Mouse (Mus musculus): ENCODE measurements around the gene Klk4. TPM values are rescaled to one million over a fixed set of nuclear protein-coding genes. Genes with fewer than 3 reads are reported as not detected.

Gene Klk4
- polyA plus RNA-seq, 1 experiment from 2014 or later, result not detected

- H3K9ac ChIP-seq (replicated peaks; ENCODE audit: low read length), result no peak overlapping the region
- no peaks in the 10 kb centered on the region for H3K36me3 ChIP-seq (replicated peaks; ENCODE audit: control insufficient read depth, insufficient read depth, low read depth, low read length)
- H3K4me3 ChIP-seq (ENCODE audit: low read depth, low read length), result no peak overlapping the region
- no peak overlapping the region for H3K27ac ChIP-seq (replicated peaks; ENCODE audit: low read depth, low read length)
- H3K9me3 ChIP-seq (replicated peaks; ENCODE audit: control insufficient read depth, low read length), result no peaks in the 10 kb centered on the region
- H3K27me3 ChIP-seq (ENCODE audit: control insufficient read depth, insufficient read depth, low read length), result no peaks in the 10 kb centered on the region
- 83% methylated on average over 3 of the region's 3 CpGs for WGBS
- H3K4me1 ChIP-seq (ENCODE audit: control insufficient read depth, insufficient read depth, low read length), result no peaks in the 10 kb centered on the region
- DNase-seq (ENCODE audit: low spot score), result no peak
- no peak for ATAC-seq (replicated peaks; ENCODE audit: insufficient number of reproducible peaks, low FRiP score, low TSS enrichment, low read depth)
- H3K4me2 ChIP-seq (ENCODE audit: low read depth, low read length), result no peak overlapping the region
These were observed 39.6 kb downstream of the Klk4 start for GRCm38 (mm10) chr7:43920582-43920981.

- H3K4me2 ChIP-seq (ENCODE audit: low read depth, low read length), result no peak overlapping the region
- no peak overlapping the region for H3K9ac ChIP-seq (replicated peaks; ENCODE audit: low read length)
- WGBS, result 87% methylated on average over 6 of the region's 6 CpGs
- H3K9me3 ChIP-seq (replicated peaks; ENCODE audit: control insufficient read depth, low read length), result no peaks in the 10 kb centered on the region
- no peaks in the 10 kb centered on the region for H3K4me1 ChIP-seq (ENCODE audit: control insufficient read depth, insufficient read depth, low read length)
- no peak overlapping the region for H3K4me3 ChIP-seq (ENCODE audit: low read depth, low read length)
- no peaks in the 10 kb centered on the region for H3K36me3 ChIP-seq (replicated peaks; ENCODE audit: control insufficient read depth, insufficient read depth, low read depth, low read length)
- DNase-seq (ENCODE audit: low spot score) (no peak), ATAC-seq (replicated peaks; ENCODE audit: insufficient number of reproducible peaks, low FRiP score, low TSS enrichment, low read depth) (no peak)
- no peak overlapping the region for H3K27ac ChIP-seq (replicated peaks; ENCODE audit: low read depth, low read length)
- no peaks in the 10 kb centered on the region for H3K27me3 ChIP-seq (ENCODE audit: control insufficient read depth, insufficient read depth, low read length)
These were observed 40.1 kb downstream of the Klk4 start for GRCm38 (mm10) chr7:43921087-43921486.

GRCm38 (mm10) chr7:43921941-43922340, 41.0 kb downstream of the Klk4 start:
- H3K4me2 ChIP-seq (ENCODE audit: low read depth, low read length), result no peak overlapping the region
- DNase-seq (ENCODE audit: low spot score) (no peak), ATAC-seq (replicated peaks; ENCODE audit: insufficient number of reproducible peaks, low FRiP score, low TSS enrichment, low read depth) (no peak)
- no peak overlapping the region for H3K9ac ChIP-seq (replicated peaks; ENCODE audit: low read length)
- WGBS, result 81% methylated on average over 2 of the region's 2 CpGs
- no peak overlapping the region for H3K27ac ChIP-seq (replicated peaks; ENCODE audit: low read depth, low read length)
- no peaks in the 10 kb centered on the region for H3K4me1 ChIP-seq (ENCODE audit: control insufficient read depth, insufficient read depth, low read length)
- H3K36me3 ChIP-seq (replicated peaks; ENCODE audit: control insufficient read depth, insufficient read depth, low read depth, low read length), result no peaks in the 10 kb centered on the region
- no peaks in the 10 kb centered on the region for H3K9me3 ChIP-seq (replicated peaks; ENCODE audit: control insufficient read depth, low read length)
- H3K27me3 ChIP-seq (ENCODE audit: control insufficient read depth, insufficient read depth, low read length), result no peaks in the 10 kb centered on the region
- no peak overlapping the region for H3K4me3 ChIP-seq (ENCODE audit: low read depth, low read length)

GRCm38 (mm10) chr7:43925985-43926384, 45.0 kb downstream of the Klk4 start:
- WGBS, result 65% methylated on average over 5 of the region's 5 CpGs
- peak; percentile 36 for DNase-seq (ENCODE audit: low spot score)

GRCm38 (mm10) chr7:43928521-43928920, 47.6 kb downstream of the Klk4 start:
- Histone ChIP-seq H3K4me3 (ENCODE audit: low read depth, low read length) (no peak overlapping the region), H3K9ac (replicated peaks; ENCODE audit: low read length) (no peak overlapping the region), H3K4me2 (ENCODE audit: low read depth, low read length) (no peak overlapping the region), H3K27ac (replicated peaks; ENCODE audit: low read depth, low read length) (no peak overlapping the region), H3K36me3 (replicated peaks; ENCODE audit: control insufficient read depth, insufficient read depth, low read depth, low read length) (no peaks in the 10 kb centered on the region), H3K4me1 (ENCODE audit: control insufficient read depth, insufficient read depth, low read length) (no peaks in the 10 kb centered on the region), H3K27me3 (ENCODE audit: control insufficient read depth, insufficient read depth, low read length) (no peaks in the 10 kb centered on the region), H3K9me3 (replicated peaks; ENCODE audit: control insufficient read depth, low read length) (no peaks in the 10 kb centered on the region)
- WGBS, result 38% methylated on average over 4 of the region's 4 CpGs
- peak; percentile 21 for DNase-seq (ENCODE audit: low spot score)
- ATAC-seq (replicated peaks; ENCODE audit: insufficient number of reproducible peaks, low FRiP score, low TSS enrichment, low read depth), result 0 out of 2 replicates have a peak, but pooled peaks have one; percentile 29

More at GRCm38 (mm10) chr7:43925985-43926384, 45.0 kb downstream of the Klk4 start:
- H3K9me3 ChIP-seq (replicated peaks; ENCODE audit: control insufficient read depth, low read length), result no peaks in the 10 kb centered on the region
- no peaks in the 10 kb centered on the region for H3K27me3 ChIP-seq (ENCODE audit: control insufficient read depth, insufficient read depth, low read length)
- no peak overlapping the region for H3K27ac ChIP-seq (replicated peaks; ENCODE audit: low read depth, low read length)
- no peak overlapping the region for H3K4me2 ChIP-seq (ENCODE audit: low read depth, low read length)
- no peak for ATAC-seq (replicated peaks; ENCODE audit: insufficient number of reproducible peaks, low FRiP score, low TSS enrichment, low read depth)
- H3K4me3 ChIP-seq (ENCODE audit: low read depth, low read length), result no peak overlapping the region
- H3K9ac ChIP-seq (replicated peaks; ENCODE audit: low read length), result no peak overlapping the region
- H3K36me3 ChIP-seq (replicated peaks; ENCODE audit: control insufficient read depth, insufficient read depth, low read depth, low read length), result no peaks in the 10 kb centered on the region
- no peaks in the 10 kb centered on the region for H3K4me1 ChIP-seq (ENCODE audit: control insufficient read depth, insufficient read depth, low read length)

GRCm38 (mm10) chr7:43932337-43932736, 51.4 kb downstream of the Klk4 start:
- ATAC-seq (replicated peaks; ENCODE audit: insufficient number of reproducible peaks, low FRiP score, low TSS enrichment, low read depth) (no peak), DNase-seq (ENCODE audit: low spot score) (no peak)
- no peak overlapping the region for H3K4me2 ChIP-seq (ENCODE audit: low read depth, low read length)
- H3K9ac ChIP-seq (replicated peaks; ENCODE audit: low read length), result no peak overlapping the region
- H3K9me3 ChIP-seq (replicated peaks; ENCODE audit: control insufficient read depth, low read length), result no peaks in the 10 kb centered on the region
- H3K36me3 ChIP-seq (replicated peaks; ENCODE audit: control insufficient read depth, insufficient read depth, low read depth, low read length), result no peaks in the 10 kb centered on the region
- no peak overlapping the region for H3K27ac ChIP-seq (replicated peaks; ENCODE audit: low read depth, low read length)
- no peaks in the 10 kb centered on the region for H3K27me3 ChIP-seq (ENCODE audit: control insufficient read depth, insufficient read depth, low read length)
- WGBS, result 47% methylated on average over 4 of the region's 4 CpGs
- H3K4me3 ChIP-seq (ENCODE audit: low read depth, low read length), result no peak overlapping the region
- H3K4me1 ChIP-seq (ENCODE audit: control insufficient read depth, insufficient read depth, low read length), result no peaks in the 10 kb centered on the region

GRCm38 (mm10) chr7:43933440-43933839, 52.5 kb downstream of the Klk4 start, which contains the start of gene Klk15:
TSS of gene Klk15 (plus strand) at chr7:43933740.
- H3K9ac ChIP-seq (replicated peaks; ENCODE audit: low read length), result no peak within 1 kb of the TSS
- 90% methylated on average over 3 of the region's 3 CpGs for WGBS
- no peak for DNase-seq (ENCODE audit: low spot score)
- H3K27me3 ChIP-seq (ENCODE audit: control insufficient read depth, insufficient read depth, low read length), result no peaks in the 10 kb centered on the region
- no peak within 1 kb of the TSS for H3K4me2 ChIP-seq (ENCODE audit: low read depth, low read length)
- H3K4me3 ChIP-seq (ENCODE audit: low read depth, low read length), result no peak within 1 kb of the TSS
- no peak within 1 kb of the TSS for H3K27ac ChIP-seq (replicated peaks; ENCODE audit: low read depth, low read length)
- H3K4me1 ChIP-seq (ENCODE audit: control insufficient read depth, insufficient read depth, low read length), result no peaks in the 10 kb centered on the region
- ATAC-seq (replicated peaks; ENCODE audit: insufficient number of reproducible peaks, low FRiP score, low TSS enrichment, low read depth), result no peak
- H3K36me3 ChIP-seq (replicated peaks; ENCODE audit: control insufficient read depth, insufficient read depth, low read depth, low read length), result no peaks in the 10 kb centered on the region
- no peaks in the 10 kb centered on the region for H3K9me3 ChIP-seq (replicated peaks; ENCODE audit: control insufficient read depth, low read length)

- 56% methylated on average over 3 of the region's 3 CpGs for WGBS
- Histone ChIP-seq H3K36me3 (replicated peaks; ENCODE audit: control insufficient read depth, insufficient read depth, low read depth, low read length) (no peaks in the 10 kb centered on the region), H3K9me3 (replicated peaks; ENCODE audit: control insufficient read depth, low read length) (no peaks in the 10 kb centered on the region), H3K4me2 (ENCODE audit: low read depth, low read length) (no peak overlapping the region), H3K4me3 (ENCODE audit: low read depth, low read length) (no peak overlapping the region), H3K9ac (replicated peaks; ENCODE audit: low read length) (no peak overlapping the region), H3K4me1 (ENCODE audit: control insufficient read depth, insufficient read depth, low read length) (no peaks in the 10 kb centered on the region), H3K27ac (replicated peaks; ENCODE audit: low read depth, low read length) (no peak overlapping the region), H3K27me3 (ENCODE audit: control insufficient read depth, insufficient read depth, low read length) (no peaks in the 10 kb centered on the region)
- DNase-seq (ENCODE audit: low spot score) (no peak), ATAC-seq (replicated peaks; ENCODE audit: insufficient number of reproducible peaks, low FRiP score, low TSS enrichment, low read depth) (no peak)
These were observed 53.8 kb downstream of the Klk4 start for GRCm38 (mm10) chr7:43934747-43935146.

Data from embryonic facial prominence, embryonic 11.5 days (tissue).